Mouse (Mus musculus) liver, embryonic 15.5 days (tissue): ENCODE data around the gene Prr15l. TPM values are rescaled to one million over a fixed set of nuclear protein-coding genes. Genes with fewer than 3 reads are reported as not detected.

Experiments used
- ATAC-seq: fragments of 200-750 bp; cut with Nextera tagmentation; 2 replicates; pipeline ENCODE4 v1.8.0; 2017; ENCODE audit warnings: moderate number of reproducible peaks, mild to moderate bottlenecking, moderate library complexity; ENCODE audit not compliant: insufficient read depth
- H3K27ac ChIP-seq: fragments of 300-500 bp; sonication (generic); replicated peaks from 2 replicates; pipeline ENCODE4 v1.5.1; 2015; ENCODE audit warnings: mild to moderate bottlenecking, inconsistent platforms
- H3K27me3 ChIP-seq: fragments of 300-500 bp; sonication (generic); 2 replicates; pipeline ENCODE4 v1.6.1; 2015; ENCODE audit warnings: mild to moderate bottlenecking, inconsistent platforms
- H3K36me3 ChIP-seq: fragments of 300-500 bp; sonication (generic); replicated peaks from 2 replicates; pipeline ENCODE4 v1.6.1; 2015; ENCODE audit warnings: moderate library complexity, mild to moderate bottlenecking, inconsistent platforms
- H3K4me1 ChIP-seq: fragments of 300-500 bp; sonication (generic); replicated peaks from 2 replicates; pipeline ENCODE4 v1.6.1; 2015; ENCODE audit warnings: inconsistent platforms
- H3K4me2 ChIP-seq: fragments of 300-500 bp; sonication (generic); 2 replicates; pipeline ENCODE4 v1.6.1; 2015; ENCODE audit warnings: moderate library complexity, mild to moderate bottlenecking, inconsistent platforms
- H3K4me3 ChIP-seq: fragments of 300-500 bp; sonication (generic); replicated peaks from 2 replicates; pipeline ENCODE4 v1.5.1; 2015; ENCODE audit warnings: mild to moderate bottlenecking, inconsistent platforms
- H3K9ac ChIP-seq: fragments of 300-500 bp; sonication (generic); 2 replicates; pipeline ENCODE4 v1.6.1; 2015; ENCODE audit warnings: moderate library complexity, mild to moderate bottlenecking, inconsistent platforms
- H3K9me3 ChIP-seq: fragments of 300-500 bp; sonication (generic); replicated peaks from 2 replicates; pipeline ENCODE4 v1.6.1; 2016; ENCODE audit warnings: inconsistent platforms
- WGBS: fragments of 180-500 bp; shearing (Covaris S2); methylation state at CpG from one replicate; pipeline ENCODE4 v1.1.7; 2015; ENCODE audit warnings: mixed read lengths; ENCODE audit not compliant: insufficient replicate concordance; 5-methylcytosine and 5-hydroxymethylcytosine counted together
- polyA plus RNA-seq: library from polyadenylated mRNA; unstranded; fragments of >200 nt; fragmentation: Nextera tagmentation; extraction: Ambion mirVana; gene quantifications from 2 replicates; pipeline ENCODE4 v1.2.1, GENCODE M21; 2015

Prr15l gene
- polyA plus RNA-seq, 1 experiment from 2014 or later: 5.9 TPM

GRCm38 (mm10) chr11:96924861-96925260, 3.0 kb upstream of the Prr15l start:
- Histone ChIP-seq H3K9me3 (no peaks in the 10 kb centered on the region), H3K36me3 (no peaks in the 10 kb centered on the region), H3K4me2 (peak overlapping the region; percentile 43), H3K9ac (peak overlapping the region; percentile 54), H3K27me3 (peaks cover 9% of the 10 kb centered on the region; the same call in 1 of the 2 replicates), H3K4me1 (peaks cover 75% of the 10 kb centered on the region), H3K4me3 (no peak overlapping the region; the same call in 1 of the 2 replicates), H3K27ac (peak overlapping the region; percentile 95)
- WGBS: 34% methylated on average over 11 of the region's 11 CpGs
- ATAC-seq: no peak

GRCm38 (mm10) chr11:96925469-96926148, 2.3 kb upstream of the Prr15l start:
- peak; percentile 61 for ATAC-seq
- 42% methylated on average over 12 of the region's 12 CpGs for WGBS
- H3K9me3 ChIP-seq: no peaks in the 10 kb centered on the region
- H3K4me1 ChIP-seq: peaks cover 75% of the 10 kb centered on the region
- H3K9ac ChIP-seq: peak overlapping the region; percentile 54
- peaks cover 9% of the 10 kb centered on the region; the same call in 1 of the 2 replicates for H3K27me3 ChIP-seq
- H3K4me3 ChIP-seq: no peak overlapping the region
- peak overlapping the region; percentile 43 for H3K4me2 ChIP-seq
- H3K36me3 ChIP-seq: no peaks in the 10 kb centered on the region
- H3K27ac ChIP-seq: peak overlapping the region; percentile 95

GRCm38 (mm10) chr11:96926587-96926986, 1.3 kb upstream of the Prr15l start:
- Histone ChIP-seq H3K27ac (peak overlapping the region; percentile 95), H3K9me3 (no peaks in the 10 kb centered on the region), H3K4me3 (no peak overlapping the region), H3K36me3 (no peaks in the 10 kb centered on the region), H3K4me2 (peak overlapping the region; percentile 43), H3K9ac (peak overlapping the region; percentile 54; the same call in 1 of the 2 replicates), H3K4me1 (peaks cover 78% of the 10 kb centered on the region), H3K27me3 (peaks cover 9% of the 10 kb centered on the region; the same call in 1 of the 2 replicates)
- ATAC-seq: peak; percentile 88
- 22% methylated on average over 5 of the region's 5 CpGs for WGBS

DNA sequence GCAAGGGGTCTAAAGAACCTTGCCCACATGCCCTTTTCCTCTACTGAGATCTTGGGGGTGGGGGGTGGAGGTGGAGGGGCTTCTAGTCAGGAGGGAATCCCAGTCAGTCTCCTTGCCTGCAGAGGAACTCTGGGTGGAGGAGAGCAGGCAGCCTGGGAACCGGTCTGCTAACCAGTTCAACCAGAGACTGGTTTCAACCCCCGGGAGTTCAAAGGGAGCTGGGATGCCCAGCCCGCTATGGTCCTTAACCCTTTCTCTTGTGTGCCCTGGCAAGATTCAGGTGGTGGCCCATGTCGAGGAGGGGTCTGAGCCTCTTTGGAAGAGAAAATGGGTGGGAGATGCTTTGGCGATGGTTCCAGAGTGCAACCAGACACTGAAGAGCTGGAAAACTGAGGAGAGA, 787 bp downstream of the Prr15l start:
- Histone ChIP-seq H3K4me1 (peaks cover 97% of the 10 kb centered on the region), H3K9ac (peak overlapping the region; percentile 43; the same call in 1 of the 2 replicates), H3K9me3 (no peaks in the 10 kb centered on the region), H3K36me3 (no peaks in the 10 kb centered on the region), H3K4me2 (peak overlapping the region; percentile 56), H3K27me3 (peaks cover 9% of the 10 kb centered on the region; the same call in 1 of the 2 replicates), H3K4me3 (no peak overlapping the region), H3K27ac (peak overlapping the region; percentile 95)
- 34% methylated on average over 5 of the region's 5 CpGs for WGBS
- no peak for ATAC-seq

GRCm38 (mm10) chr11:96929096-96929765, 1.3 kb downstream of the Prr15l start:
- H3K4me3 ChIP-seq: peak overlapping the region; percentile 26
- peak overlapping the region; percentile 95 for H3K27ac ChIP-seq
- WGBS: 55% methylated on average over 13 of the region's 13 CpGs
- H3K4me2 ChIP-seq: peak overlapping the region; percentile 56
- peaks cover 97% of the 10 kb centered on the region for H3K4me1 ChIP-seq
- H3K9ac ChIP-seq: peak overlapping the region; percentile 51
- no peaks in the 10 kb centered on the region for H3K9me3 ChIP-seq
- H3K27me3 ChIP-seq: peaks cover 9% of the 10 kb centered on the region; the same call in 1 of the 2 replicates
- ATAC-seq: no peak
- H3K36me3 ChIP-seq: no peaks in the 10 kb centered on the region

GRCm38 (mm10) chr11:96929766-96930331, 1.9 kb downstream of the Prr15l start:
- H3K4me3 ChIP-seq: peak overlapping the region; percentile 26
- peak overlapping the region; percentile 56 for H3K4me2 ChIP-seq
- H3K27me3 ChIP-seq: peaks cover 9% of the 10 kb centered on the region; the same call in 1 of the 2 replicates
- ATAC-seq: peak; percentile 51
- H3K9me3 ChIP-seq: no peaks in the 10 kb centered on the region
- peaks cover 97% of the 10 kb centered on the region for H3K4me1 ChIP-seq
- H3K36me3 ChIP-seq: 0 out of 2 replicates have a peak, but pooled peaks cover 3% of the 10 kb centered on the region
- 13% methylated on average over 9 of the region's 9 CpGs for WGBS
- H3K27ac ChIP-seq: peak overlapping the region; percentile 95
- H3K9ac ChIP-seq: peak overlapping the region; percentile 51

DNA sequence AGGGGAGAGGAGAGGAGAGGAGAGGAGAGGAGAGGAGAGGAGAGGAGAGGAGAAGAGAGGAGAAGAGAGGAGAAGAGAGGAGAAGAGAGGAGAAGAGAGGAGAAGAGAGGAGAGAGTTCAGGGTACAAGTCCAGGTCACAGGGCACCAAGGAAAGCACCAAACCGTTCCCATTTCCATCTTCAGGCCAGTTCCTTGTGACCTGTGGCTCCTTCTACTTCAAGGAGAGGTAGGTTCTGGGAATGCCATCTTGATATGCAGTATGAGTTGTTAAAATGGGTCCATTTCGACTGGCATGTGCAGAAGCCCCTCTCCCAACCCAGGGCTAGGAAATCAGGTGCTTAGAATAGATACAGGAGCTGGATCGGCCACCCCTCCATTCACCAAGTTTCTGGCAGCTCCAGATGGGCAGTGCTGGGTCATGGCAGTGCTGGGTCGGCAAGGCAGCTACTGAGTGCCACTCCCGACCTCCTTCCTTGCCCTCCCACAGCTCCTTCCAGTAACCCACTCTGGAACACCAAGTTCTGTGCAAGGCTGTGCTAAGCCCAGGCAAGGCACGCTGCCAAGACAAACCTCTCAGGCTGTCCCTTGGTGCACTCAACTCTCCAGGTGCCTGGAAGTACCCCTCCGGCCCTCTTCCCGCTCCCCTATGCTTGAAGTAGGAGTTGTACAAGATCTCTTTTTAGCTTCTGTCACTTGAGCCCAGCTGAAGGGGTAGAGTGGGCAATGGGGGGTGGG, 3.6 kb downstream of the Prr15l start:
- ATAC-seq: no peak
- peak overlapping the region; percentile 15; the same call in 1 of the 2 replicates for H3K4me2 ChIP-seq

DNA sequence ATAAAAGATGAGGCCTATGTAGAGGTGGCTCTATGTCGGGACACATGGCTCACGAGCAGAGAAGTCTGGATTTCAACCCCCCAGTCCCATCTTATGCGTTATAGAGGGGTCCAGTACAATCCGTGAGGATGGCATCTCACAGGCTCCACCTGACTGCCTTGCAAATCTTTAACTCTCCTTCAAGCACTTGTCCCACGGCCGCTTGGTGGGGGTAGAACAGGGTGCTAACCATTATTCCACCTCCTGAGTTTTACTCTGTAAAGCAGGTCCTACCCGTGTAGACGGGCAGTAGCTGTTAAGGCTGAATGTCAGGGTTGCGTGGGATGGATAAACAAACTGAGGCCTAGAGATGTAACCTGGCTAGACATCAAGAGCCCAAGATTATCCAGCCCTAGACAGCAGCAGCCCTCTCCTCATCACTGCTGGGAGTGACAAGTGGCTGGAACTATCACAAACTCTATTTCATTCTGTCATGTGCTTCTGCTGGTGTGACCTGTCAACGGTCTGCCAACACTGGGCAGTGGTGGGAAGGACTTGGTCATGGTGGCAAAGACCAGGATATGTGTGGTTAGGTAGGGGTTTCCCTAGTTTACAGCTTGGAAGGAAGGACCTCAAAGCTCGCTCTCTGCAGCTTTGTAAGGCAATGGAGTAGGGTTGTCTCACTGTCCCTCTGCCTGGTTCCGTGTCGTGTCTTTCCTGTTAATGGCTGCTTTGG, 5.8 kb downstream of the Prr15l start:
- peak overlapping the region; percentile 57; the same call in 1 of the 2 replicates for H3K4me2 ChIP-seq
- H3K9ac ChIP-seq: no peak overlapping the region

More for the DNA sequence above, 3.6 kb downstream of the Prr15l start:
- Histone ChIP-seq H3K9me3 (no peaks in the 10 kb centered on the region), H3K4me3 (no peak overlapping the region), H3K36me3 (peaks cover 19% of the 10 kb centered on the region), H3K9ac (peak overlapping the region; percentile 22; the same call in 1 of the 2 replicates), H3K27me3 (peaks cover 9% of the 10 kb centered on the region; the same call in 1 of the 2 replicates), H3K27ac (peak overlapping the region; percentile 71), H3K4me1 (peaks cover 97% of the 10 kb centered on the region)
- 59% methylated on average over 8 of the region's 8 CpGs for WGBS

GRCm38 (mm10) chr11:96934921-96935356, 7.0 kb downstream of the Prr15l start:
- Histone ChIP-seq H3K4me2 (peak overlapping the region; percentile 57), H3K9ac (peak overlapping the region; percentile 35), H3K27me3 (no peaks in the 10 kb centered on the region), H3K4me1 (peaks cover 97% of the 10 kb centered on the region), H3K9me3 (no peaks in the 10 kb centered on the region), H3K27ac (peak overlapping the region; percentile 100), H3K36me3 (peaks cover 54% of the 10 kb centered on the region), H3K4me3 (peak overlapping the region; percentile 32)
- ATAC-seq: peak; percentile 88
- 30% methylated on average over 12 of the region's 12 CpGs for WGBS

More for the DNA sequence above, 5.8 kb downstream of the Prr15l start:
- WGBS: 84% methylated on average over 13 of the region's 13 CpGs
- Histone ChIP-seq H3K27ac (peak overlapping the region; percentile 100), H3K36me3 (peaks cover 41% of the 10 kb centered on the region), H3K4me3 (no peak overlapping the region), H3K9me3 (no peaks in the 10 kb centered on the region), H3K27me3 (peaks cover 5% of the 10 kb centered on the region; the same call in 1 of the 2 replicates), H3K4me1 (peaks cover 97% of the 10 kb centered on the region)
- no peak for ATAC-seq
